Mouse (Mus musculus): Measurements from ENCODE around the gene Nploc4.
A peak's percentile ranks its signal among the peaks of the same experiment; 100 is the strongest.

Gene Nploc4

DNA sequence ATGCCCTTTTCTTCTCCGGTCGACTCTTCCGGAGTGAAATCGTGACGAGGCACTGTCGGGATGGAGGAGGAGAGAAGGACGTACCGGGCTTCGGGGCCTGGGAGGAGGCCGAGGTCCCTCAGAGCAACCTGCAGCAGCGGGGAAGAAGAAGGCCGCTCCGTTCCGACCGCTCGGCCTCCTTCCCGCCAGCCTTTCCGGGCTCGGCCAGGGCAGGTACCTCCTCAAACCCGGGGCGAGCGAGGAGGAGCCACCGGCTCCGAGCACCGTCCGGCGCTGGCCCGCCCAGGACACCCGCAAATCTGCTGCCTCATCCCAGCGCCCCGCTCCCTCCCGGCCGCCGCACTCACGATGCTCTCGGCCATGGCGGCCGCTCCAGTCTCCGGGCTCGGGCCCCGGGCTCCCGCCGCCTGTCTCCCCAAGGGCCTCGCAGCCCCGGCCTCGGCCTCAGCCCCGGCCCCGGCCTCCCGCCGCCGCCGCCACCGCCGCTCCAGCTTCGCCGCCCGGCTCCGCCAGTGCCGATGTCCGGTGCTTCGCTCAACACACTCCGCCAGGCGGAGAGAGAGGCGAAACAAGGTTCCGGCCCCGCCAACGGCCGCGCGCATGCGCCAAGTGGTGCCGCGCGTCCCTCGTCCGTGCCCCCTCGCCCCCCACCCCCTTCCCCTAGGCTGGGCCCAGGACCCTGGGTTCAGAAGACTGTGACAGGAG is at the start of gene Nploc4:
Gene Nploc4 (minus strand): TSS at position 557 of the 705 bp plus-strand sequence.
- peak; percentile 77 to 91 for DNase-seq

DNA sequence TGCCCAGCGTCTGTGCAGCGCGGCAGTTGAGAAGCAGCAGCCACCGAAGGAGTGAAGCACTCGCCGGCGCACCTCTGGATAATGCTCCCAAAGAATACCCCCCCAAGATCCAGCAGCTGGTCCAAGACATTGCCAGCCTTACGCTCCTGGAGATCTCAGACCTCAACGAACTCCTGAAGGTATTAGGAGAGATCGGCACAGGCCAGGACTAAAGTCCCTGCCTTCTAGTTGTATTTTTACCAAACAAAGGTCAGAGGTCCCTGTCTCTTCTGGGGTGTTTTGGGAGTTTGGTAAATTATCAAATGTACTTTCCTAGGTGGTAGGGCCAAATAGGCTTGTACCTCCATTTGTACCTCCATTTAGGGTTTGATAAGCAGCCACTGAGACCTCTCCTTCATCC is 47.7 kb upstream of the Nploc4 start:
- DNase-seq, result no peak

GRCm38 (mm10) chr11:120484265-120484981 is 46.9 kb upstream of the Nploc4 start, which contains the start of gene Mrpl12:
TSS of gene Mrpl12 (plus strand) at chr11:120484613.
- peak; percentile 91 to 92 for DNase-seq

DNA sequence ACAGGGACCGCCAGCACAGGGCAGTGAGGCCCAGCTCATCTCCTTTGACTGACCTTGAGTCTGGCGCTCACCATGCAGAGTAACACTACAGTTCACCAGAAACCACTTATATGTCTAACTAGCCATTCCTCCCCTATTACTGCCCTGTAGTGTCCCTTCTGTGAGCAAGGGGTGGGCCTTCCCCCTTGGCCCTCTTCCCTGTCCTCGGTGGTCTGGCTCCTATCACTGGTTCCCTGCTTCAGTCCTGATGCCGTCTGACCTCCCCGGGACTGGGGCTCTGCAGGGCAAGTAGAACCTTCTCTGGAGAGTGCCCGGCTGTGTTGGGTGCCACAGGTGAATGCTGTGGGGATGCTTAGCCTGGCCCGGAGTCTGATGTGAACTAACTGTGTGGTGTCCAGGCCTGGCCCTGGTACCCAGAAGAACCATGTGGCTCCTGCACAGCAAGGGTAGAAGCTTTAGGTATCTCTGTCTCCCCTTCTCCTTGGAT is 46.0 kb upstream of the Nploc4 start:
- no peak for DNase-seq

DNA sequence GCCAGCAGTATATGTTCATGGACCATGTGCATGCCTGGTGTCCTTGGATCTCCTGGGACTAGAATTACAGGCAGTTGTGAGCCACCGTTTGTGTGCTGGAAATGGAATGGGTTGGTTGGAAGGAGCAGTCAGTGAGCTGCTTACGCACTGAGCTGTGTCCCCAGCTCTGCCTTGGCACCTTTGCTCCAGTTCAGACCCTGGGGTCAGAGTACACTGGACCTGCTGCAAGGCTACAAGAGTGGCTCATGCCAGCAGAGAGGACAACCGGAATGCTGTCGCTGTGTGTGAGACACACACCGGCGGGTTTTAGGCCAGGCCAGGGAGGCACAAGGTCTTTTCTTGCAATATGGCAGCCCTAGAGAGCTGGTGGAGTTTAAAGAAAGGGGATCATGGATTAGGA is 34.5 kb upstream of the Nploc4 start:
- DNase-seq, result no peak

GRCm38 (mm10) chr11:120467736-120468092 is 30.2 kb upstream of the Nploc4 start:
- no peak for DNase-seq

GRCm38 (mm10) chr11:120467051-120467735 is 29.7 kb upstream of the Nploc4 start, which contains the start of gene Arl16:
TSS of gene Arl16 (minus strand) at chr11:120467607.
- peak; percentile 93 to 96 for DNase-seq

DNA sequence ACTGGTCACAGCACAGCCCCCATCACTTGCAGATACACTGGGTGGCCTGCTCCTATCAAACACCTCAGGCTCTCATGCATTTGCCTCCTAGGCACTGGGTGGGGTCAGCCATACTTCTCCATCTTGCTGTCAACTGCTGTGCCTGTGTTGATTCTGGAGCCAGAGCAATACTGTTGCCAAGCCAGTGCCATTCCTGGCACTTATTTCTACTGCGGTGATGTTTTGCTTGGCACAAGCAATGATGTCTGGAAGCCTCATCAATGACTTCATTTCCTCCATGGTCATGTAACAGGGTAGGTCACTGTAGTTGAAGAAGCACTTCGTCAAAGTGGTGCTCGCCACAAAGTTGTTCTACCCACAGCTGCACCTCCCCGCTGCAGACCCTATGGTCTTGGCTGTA is 28.0 kb upstream of the Nploc4 start:
- DNase-seq, result no peak

GRCm38 (mm10) chr11:120464365-120464764 is 26.9 kb upstream of the Nploc4 start:
- DNase-seq, result no peak

DNA sequence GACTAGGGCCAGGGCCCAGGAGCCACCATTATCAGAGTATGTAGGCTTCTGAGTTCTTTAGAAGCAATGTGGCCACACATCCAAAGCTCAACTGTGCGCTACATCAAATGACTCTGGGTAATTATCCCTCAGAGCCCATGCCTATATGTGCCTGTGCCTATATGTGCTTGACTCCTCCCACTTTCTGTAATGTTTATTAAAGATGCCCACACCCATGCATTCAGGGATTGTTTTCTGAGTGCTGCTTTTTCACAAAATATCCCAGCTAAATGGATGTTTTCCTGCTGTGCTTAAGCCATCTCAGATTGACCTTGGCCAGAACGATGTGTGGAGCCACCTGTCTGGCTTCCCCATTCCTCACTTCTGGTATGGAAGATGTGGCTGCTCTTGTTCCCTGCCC is 26.0 kb upstream of the Nploc4 start:
- DNase-seq, result no peak

DNA sequence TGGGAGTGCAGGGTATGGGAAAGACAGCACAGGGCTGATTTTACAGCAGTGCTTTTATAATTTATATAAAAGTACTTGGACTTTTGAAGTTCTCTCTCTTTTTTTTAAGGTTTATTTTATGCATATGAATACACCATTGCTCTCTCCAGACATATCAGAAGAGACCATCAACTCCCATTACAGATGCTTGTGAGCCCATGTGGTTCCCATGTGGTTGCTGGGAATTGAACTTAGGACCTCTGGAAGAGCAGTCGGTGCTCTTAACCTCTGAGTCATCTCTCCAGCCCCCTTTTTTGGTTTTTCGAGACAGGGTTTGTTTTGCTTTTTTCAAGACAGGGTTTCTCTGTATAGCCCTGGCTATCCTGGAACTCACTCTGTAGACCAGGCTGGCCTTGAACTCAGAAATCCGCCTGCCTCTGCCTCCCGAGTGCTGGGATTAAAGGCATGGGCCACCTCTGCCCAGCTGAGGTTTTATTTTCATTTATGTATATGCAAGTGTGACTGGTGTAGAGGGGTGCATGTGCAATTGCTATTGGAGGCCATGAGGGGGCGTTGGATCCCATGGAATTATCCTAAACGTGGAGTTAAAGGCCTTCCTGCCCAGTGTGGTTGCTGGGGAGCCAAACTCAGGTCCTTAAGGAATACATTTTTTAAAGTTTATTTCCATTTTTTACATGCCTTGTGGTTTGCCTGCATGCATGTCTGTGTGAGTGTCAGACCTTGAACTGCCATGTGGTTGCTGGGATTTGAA is 21.5 kb upstream of the Nploc4 start:
- DNase-seq, result no peak

- peak; percentile 78 to 79 for DNase-seq
These were observed 20.6 kb upstream of the Nploc4 start, which contains the start of the genes Oxld1 and Ccdc137 for GRCm38 (mm10) chr11:120457772-120458751. TSS of gene Oxld1 (minus strand) at chr11:120458068. TSS of gene Ccdc137 (plus strand) at chr11:120458115.

- no peak for DNase-seq
These were observed 19.9 kb upstream of the Nploc4 start for GRCm38 (mm10) chr11:120457370-120457769.

GRCm38 (mm10) chr11:120455413-120455812 is 17.9 kb upstream of the Nploc4 start:
- DNase-seq, result no peak

- DNase-seq, result no peak
These were observed 17.5 kb upstream of the Nploc4 start for GRCm38 (mm10) chr11:120454965-120455364.

DNA sequence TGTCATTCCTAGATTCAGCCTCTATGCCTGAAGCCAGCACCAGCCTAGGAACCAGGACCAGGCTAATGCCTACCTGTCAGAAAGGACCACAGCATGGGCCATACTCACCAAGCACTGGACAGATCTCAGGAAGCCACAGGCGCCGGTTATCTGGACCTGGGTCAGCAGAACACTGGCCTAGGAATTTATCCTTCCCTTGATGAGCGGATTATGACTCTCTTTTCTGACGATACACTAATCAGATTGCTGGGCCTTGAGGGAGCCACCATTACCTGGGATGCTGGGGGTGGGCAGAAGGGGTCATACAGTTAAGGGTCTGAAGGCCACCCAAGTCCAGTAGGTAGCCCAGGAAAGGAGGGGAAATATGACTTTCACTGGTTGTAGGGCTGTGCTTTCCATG is 15.8 kb upstream of the Nploc4 start, which contains the start of gene Pde6g:
Gene Pde6g (minus strand): TSS at position 195 of the 400 bp plus-strand sequence.
- DNase-seq, result no peak

DNA sequence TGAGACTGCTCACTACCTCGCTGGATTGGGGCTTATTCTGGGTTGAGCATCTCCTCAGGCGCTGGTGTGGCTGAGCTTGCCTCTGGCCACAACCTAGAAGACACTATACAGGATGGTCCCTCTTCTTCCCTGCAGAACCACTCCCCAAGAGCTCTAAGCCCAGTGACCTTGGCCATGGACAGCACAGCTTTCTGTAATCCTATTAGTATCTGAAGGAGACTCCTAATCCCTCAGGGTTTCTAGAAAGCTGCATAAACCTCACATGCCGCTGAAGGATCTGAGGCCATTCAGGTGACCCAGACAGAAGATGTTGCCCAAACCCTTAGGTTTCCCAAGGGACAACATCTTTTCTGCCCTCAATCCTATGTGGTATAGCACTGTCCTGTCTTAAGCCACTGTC is 14.7 kb upstream of the Nploc4 start:
- no peak for DNase-seq

- no peak for DNase-seq
These were observed 9.7 kb upstream of the Nploc4 start for GRCm38 (mm10) chr11:120447179-120447578.

- no peak for DNase-seq
These were observed 8.0 kb upstream of the Nploc4 start for GRCm38 (mm10) chr11:120445475-120445874.

- DNase-seq, result no peak
These were observed 6.6 kb upstream of the Nploc4 start for GRCm38 (mm10) chr11:120444106-120444505.

DNA sequence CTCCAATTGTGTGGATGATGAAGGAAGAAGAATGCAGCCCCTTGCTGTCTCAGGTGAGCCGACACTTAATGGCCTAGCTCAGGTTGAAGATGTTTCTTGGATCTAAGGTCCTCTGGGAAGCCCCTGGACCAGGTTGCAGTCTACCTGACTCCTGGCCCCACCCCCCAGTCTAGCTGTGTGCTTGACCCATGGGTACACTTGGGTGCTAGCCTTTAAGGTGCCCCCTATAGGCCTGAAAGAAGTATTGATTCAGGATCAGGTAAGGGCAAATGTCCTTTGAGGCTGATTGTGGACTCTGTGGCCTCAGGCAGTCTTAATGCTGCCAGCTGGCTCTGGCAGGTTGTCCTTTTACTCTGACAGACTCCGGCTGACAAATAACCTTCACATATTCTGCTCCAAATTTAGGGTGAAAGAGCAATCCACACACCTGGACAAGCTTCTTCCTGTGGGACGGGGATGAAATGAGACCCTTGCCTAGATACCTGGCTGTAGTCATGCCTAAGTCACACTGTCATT is 5.3 kb upstream of the Nploc4 start:
- no peak for DNase-seq
